Mouse (Mus musculus) midbrain, embryonic 15.5 days (tissue): ENCODE data around the gene Ddx46. TPM values are rescaled to one million over a fixed set of nuclear protein-coding genes. Genes with fewer than 3 reads are reported as not detected.

Experiments
- ATAC-seq: fragments of 200-750 bp; cut with Nextera tagmentation; replicated peaks from 2 replicates; pipeline ENCODE4 v1.8.0; 2017; ENCODE audit warnings: moderate TSS enrichment
- H3K27ac ChIP-seq: fragments of 300-500 bp; sonication (generic); 2 replicates; pipeline ENCODE4 v1.5.1; 2015; ENCODE audit warnings: mild to moderate bottlenecking, inconsistent platforms
- H3K27me3 ChIP-seq: fragments of 300-500 bp; sonication (generic); replicated peaks from 2 replicates; pipeline ENCODE4 v1.6.1; 2015; ENCODE audit warnings: inconsistent platforms
- H3K36me3 ChIP-seq: fragments of 300-500 bp; sonication (generic); replicated peaks from 2 replicates; pipeline ENCODE4 v1.6.1; 2015; ENCODE audit warnings: inconsistent platforms
- H3K4me1 ChIP-seq: fragments of 300-500 bp; sonication (generic); 2 replicates; pipeline ENCODE4 v1.6.1; 2015; ENCODE audit warnings: inconsistent platforms
- H3K4me2 ChIP-seq: fragments of 300-500 bp; sonication (generic); 2 replicates; pipeline ENCODE4 v1.6.1; 2015; ENCODE audit warnings: inconsistent platforms, mild to moderate bottlenecking, moderate library complexity
- H3K4me3 ChIP-seq: fragments of 300-500 bp; sonication (generic); 2 replicates; pipeline ENCODE4 v1.5.1; 2015; ENCODE audit warnings: mild to moderate bottlenecking, inconsistent platforms
- H3K9ac ChIP-seq: fragments of 300-500 bp; sonication (generic); 2 replicates; pipeline ENCODE4 v1.6.1; 2015; ENCODE audit warnings: mild to moderate bottlenecking, inconsistent platforms
- H3K9me3 ChIP-seq: fragments of 300-500 bp; sonication (generic); 2 replicates; pipeline ENCODE4 v1.6.1; 2016; ENCODE audit warnings: inconsistent platforms
- WGBS: fragments of 180-500 bp; shearing (Covaris S2); methylation state at CpG from one replicate; pipeline ENCODE4 v1.1.7; 2015; ENCODE audit warnings: mixed read lengths; 5-methylcytosine and 5-hydroxymethylcytosine counted together
- polyA plus RNA-seq: library from polyadenylated mRNA; unstranded; fragments of >200 nt; fragmentation: Nextera tagmentation; extraction: Ambion mirVana; gene quantifications from 2 replicates; pipeline ENCODE4 v1.2.1, GENCODE M21; 2015

Ddx46 gene
- polyA plus RNA-seq: 26.0 and 27.2 TPM in 2 replicates

- Histone ChIP-seq H3K4me3 (peak within 1 kb of the TSS; percentile 99), H3K27me3 (no peaks in the 10 kb centered on the region), H3K4me2 (peak within 1 kb of the TSS; percentile 78), H3K36me3 (peaks cover 22% of the 10 kb centered on the region), H3K9ac (peak within 1 kb of the TSS; percentile 95), H3K27ac (peak within 1 kb of the TSS; percentile 74), H3K4me1 (peaks cover 21% of the 10 kb centered on the region), H3K9me3 (no peaks in the 10 kb centered on the region)
- peak; percentile 91 for ATAC-seq
- WGBS: 5% methylated on average over 30 of the region's 30 CpGs
These were observed at the start of gene Ddx46 for GRCm38 (mm10) chr13:55634639-55635127. TSS of gene Ddx46 (plus strand) at chr13:55635027.

- Histone ChIP-seq H3K4me1 (peaks cover 16% of the 10 kb centered on the region), H3K27ac (no peak overlapping the region), H3K4me2 (peak overlapping the region; percentile 75; the same call in 1 of the 2 replicates), H3K36me3 (peaks cover 17% of the 10 kb centered on the region), H3K4me3 (no peak overlapping the region), H3K9ac (no peak overlapping the region), H3K27me3 (no peaks in the 10 kb centered on the region), H3K9me3 (no peaks in the 10 kb centered on the region)
- peak; percentile 18; the same call in 1 of the 2 replicates for ATAC-seq
- WGBS: 74% methylated on average over 4 of the region's 4 CpGs
These were observed 42.8 kb upstream of the Ddx46 start for GRCm38 (mm10) chr13:55591961-55592490.

DNA sequence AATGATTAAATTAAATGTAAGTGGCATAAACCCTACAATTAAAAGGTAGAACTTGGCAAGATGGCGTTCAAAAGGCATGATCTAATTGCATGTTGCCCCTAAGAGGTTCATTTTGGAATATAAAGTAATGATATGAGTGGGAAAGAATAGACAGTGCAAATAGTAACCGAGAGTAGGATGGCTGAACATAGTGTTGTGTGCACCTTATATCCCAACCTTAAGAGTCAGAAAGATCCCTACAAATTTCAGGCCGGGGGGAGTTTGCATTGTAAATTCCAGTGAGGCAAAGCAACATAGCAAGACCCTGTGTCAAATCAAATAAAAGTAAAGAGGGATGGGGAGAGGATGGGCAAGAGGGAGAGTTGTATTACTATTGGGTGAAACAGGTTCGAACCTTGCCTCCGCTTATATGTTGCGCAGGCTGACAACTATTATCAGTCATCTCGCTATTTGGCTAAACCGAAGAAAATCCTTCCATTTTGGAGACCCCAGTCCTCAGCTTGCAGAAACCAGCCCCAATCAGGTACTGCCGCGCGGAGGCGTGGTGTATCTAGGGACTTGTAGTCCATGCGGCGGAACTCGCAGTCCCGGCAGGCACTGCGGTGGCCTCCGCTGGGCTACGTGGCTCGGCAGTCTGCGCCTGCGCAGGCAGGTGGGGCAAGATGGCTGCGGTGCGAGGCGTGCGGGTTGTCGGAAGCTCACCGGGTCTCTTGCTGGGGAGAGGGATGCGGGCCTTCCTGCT is 42.1 kb upstream of the Ddx46 start:
- peak overlapping the region; percentile 69 for H3K4me3 ChIP-seq
- H3K27ac ChIP-seq: peak overlapping the region; percentile 85
- H3K4me1 ChIP-seq: peaks cover 16% of the 10 kb centered on the region
- H3K4me2 ChIP-seq: peak overlapping the region; percentile 75
- H3K36me3 ChIP-seq: peaks cover 21% of the 10 kb centered on the region
- no peaks in the 10 kb centered on the region for H3K27me3 ChIP-seq
- no peaks in the 10 kb centered on the region for H3K9me3 ChIP-seq
- ATAC-seq: peak; percentile 98
- H3K9ac ChIP-seq: peak overlapping the region; percentile 77
- WGBS: 3% methylated on average over 29 of the region's 29 CpGs

DNA sequence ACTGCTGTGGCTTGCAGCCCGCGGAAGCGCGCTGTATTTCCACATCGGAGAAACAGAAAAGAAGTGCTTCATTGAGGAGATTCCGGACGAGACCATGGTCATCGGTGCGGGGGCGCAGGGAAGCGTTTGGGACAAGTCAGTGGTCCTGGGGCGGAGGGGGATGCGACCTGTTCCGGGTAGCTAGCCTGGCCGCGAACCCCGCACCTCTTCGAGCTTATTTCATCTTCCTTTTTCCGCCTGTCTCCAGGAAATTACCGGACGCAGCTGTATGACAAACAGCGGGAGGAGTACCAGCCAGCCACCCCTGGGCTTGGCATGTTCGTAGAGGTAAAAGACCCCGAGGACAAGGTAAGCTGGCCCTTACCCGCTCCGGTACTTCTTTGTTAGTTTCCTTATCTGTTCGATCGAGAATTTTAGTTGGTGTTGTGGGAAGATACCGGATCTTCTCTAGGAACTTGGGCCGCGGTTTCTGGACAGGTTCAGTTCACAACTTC is 41.5 kb upstream of the Ddx46 start:
- H3K4me1 ChIP-seq: peaks cover 16% of the 10 kb centered on the region
- no peaks in the 10 kb centered on the region for H3K27me3 ChIP-seq
- peak overlapping the region; percentile 85 for H3K27ac ChIP-seq
- peaks cover 21% of the 10 kb centered on the region for H3K36me3 ChIP-seq
- peak; percentile 60 for ATAC-seq
- peak overlapping the region; percentile 75 for H3K4me2 ChIP-seq
- H3K9me3 ChIP-seq: no peaks in the 10 kb centered on the region
- WGBS: under 1% methylated on average over 31 of the region's 31 CpGs
- peak overlapping the region; percentile 69 for H3K4me3 ChIP-seq
- H3K9ac ChIP-seq: peak overlapping the region; percentile 77

GRCm38 (mm10) chr13:55595375-55595774 is 39.5 kb upstream of the Ddx46 start:
- Histone ChIP-seq H3K27me3 (no peaks in the 10 kb centered on the region), H3K4me1 (peaks cover 22% of the 10 kb centered on the region), H3K36me3 (peaks cover 21% of the 10 kb centered on the region), H3K9me3 (no peaks in the 10 kb centered on the region), H3K4me3 (no peak overlapping the region), H3K4me2 (no peak overlapping the region), H3K27ac (no peak overlapping the region), H3K9ac (no peak overlapping the region)
- ATAC-seq: no peak
- 89% methylated on average over 12 of the region's 12 CpGs for WGBS

DNA sequence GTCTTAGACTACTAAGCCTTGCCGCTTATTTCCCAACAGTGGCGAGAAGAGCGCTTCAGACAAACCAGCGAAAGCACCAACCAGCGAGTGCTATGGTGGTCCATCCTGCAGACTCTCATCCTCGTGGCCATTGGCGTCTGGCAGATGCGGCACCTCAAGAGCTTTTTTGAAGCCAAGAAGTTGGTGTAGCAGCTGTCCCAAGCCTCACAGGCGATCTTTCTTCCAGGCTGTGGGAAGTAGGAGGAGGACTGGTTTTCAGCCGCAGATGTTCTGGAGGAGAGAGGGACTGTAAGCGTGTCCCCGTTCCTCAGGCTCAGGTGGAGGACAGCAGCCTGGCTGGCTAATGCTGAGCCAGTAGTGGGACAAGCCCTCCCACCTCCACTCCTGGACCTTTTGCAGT is 38.0 kb upstream of the Ddx46 start:
- no peak overlapping the region for H3K27ac ChIP-seq
- no peak for ATAC-seq
- no peak overlapping the region for H3K4me2 ChIP-seq
- peaks cover 35% of the 10 kb centered on the region for H3K4me1 ChIP-seq
- H3K27me3 ChIP-seq: no peaks in the 10 kb centered on the region
- H3K9ac ChIP-seq: no peak overlapping the region
- H3K36me3 ChIP-seq: peaks cover 21% of the 10 kb centered on the region
- H3K4me3 ChIP-seq: no peak overlapping the region
- WGBS: 96% methylated on average over 12 of the region's 12 CpGs
- H3K9me3 ChIP-seq: no peaks in the 10 kb centered on the region

GRCm38 (mm10) chr13:55599566-55600540 is 35.0 kb upstream of the Ddx46 start, which contains the start of gene B4galt7:
TSS of gene B4galt7 (plus strand) at chr13:55599896.
- Histone ChIP-seq H3K27ac (peak within 1 kb of the TSS; percentile 81), H3K9me3 (no peaks in the 10 kb centered on the region), H3K4me2 (peak within 1 kb of the TSS; percentile 59), H3K4me1 (peaks cover 27% of the 10 kb centered on the region), H3K36me3 (peaks cover 21% of the 10 kb centered on the region), H3K27me3 (no peaks in the 10 kb centered on the region), H3K9ac (peak within 1 kb of the TSS; percentile 99), H3K4me3 (peak within 1 kb of the TSS; percentile 98)
- ATAC-seq: peak; percentile 90
- WGBS: 9% methylated on average over 51 of the region's 51 CpGs

DNA sequence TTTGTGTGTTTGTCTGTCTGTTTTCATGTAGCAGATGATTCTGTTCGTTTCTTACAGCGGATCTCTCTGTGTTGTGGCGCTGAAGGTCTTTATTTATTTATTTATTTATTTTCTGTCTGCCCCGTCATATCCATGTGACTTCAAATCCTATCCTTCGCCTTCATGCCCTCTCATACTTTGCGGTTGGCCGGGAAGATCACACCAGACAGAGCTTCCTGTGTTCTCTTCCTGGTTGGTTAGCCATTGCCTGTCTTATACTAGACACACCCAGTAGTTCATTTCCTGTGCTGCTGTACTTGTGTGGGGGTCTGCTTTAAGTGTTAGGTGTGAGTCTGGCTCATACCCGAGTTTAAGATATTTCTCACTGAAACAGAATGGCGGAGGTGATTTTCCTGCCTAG is 34.2 kb upstream of the Ddx46 start:
- Histone ChIP-seq H3K27ac (peak overlapping the region; percentile 81), H3K4me2 (peak overlapping the region; percentile 59), H3K4me1 (peaks cover 27% of the 10 kb centered on the region), H3K36me3 (peaks cover 16% of the 10 kb centered on the region), H3K9me3 (no peaks in the 10 kb centered on the region), H3K27me3 (no peaks in the 10 kb centered on the region), H3K4me3 (peak overlapping the region; percentile 98), H3K9ac (peak overlapping the region; percentile 99)
- 0 out of 2 replicates have a peak, but pooled peaks have one; percentile 5 for ATAC-seq
- WGBS: 23% methylated on average over 9 of the region's 9 CpGs

- Histone ChIP-seq H3K27ac (no peak overlapping the region), H3K4me2 (peak overlapping the region; percentile 59; the same call in 1 of the 2 replicates), H3K4me3 (no peak overlapping the region), H3K9ac (no peak overlapping the region), H3K4me1 (peaks cover 27% of the 10 kb centered on the region), H3K9me3 (no peaks in the 10 kb centered on the region), H3K36me3 (peaks cover 14% of the 10 kb centered on the region), H3K27me3 (no peaks in the 10 kb centered on the region)
- WGBS: 12% methylated on average over 3 of the region's 3 CpGs
- ATAC-seq: no peak
These were observed 33.2 kb upstream of the Ddx46 start for GRCm38 (mm10) chr13:55601611-55602010.

DNA sequence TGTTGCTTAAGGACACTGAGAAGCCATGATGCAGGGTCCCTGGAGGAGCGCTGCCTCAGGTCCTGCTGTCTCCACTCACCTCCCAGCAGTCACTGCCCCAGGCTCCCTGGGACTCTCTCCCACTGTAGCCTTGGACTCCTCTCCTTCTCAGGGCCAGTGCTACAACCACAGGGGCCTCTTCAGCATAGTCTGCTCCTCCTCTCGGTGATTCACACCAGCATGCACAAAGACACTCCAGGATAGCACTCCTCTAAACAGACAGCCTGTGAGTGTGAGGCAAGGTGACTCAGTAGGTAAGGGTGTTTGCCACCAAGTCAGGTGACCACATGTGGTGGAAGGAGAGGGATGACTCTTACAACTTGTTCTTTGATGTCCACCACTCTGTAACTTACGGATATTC is 30.2 kb upstream of the Ddx46 start:
- Histone ChIP-seq H3K4me1 (peaks cover 23% of the 10 kb centered on the region), H3K36me3 (peaks cover 24% of the 10 kb centered on the region; the same call in 1 of the 2 replicates), H3K4me2 (no peak overlapping the region)

GRCm38 (mm10) chr13:55606899-55607623 is 27.8 kb upstream of the Ddx46 start:
- WGBS: 90% methylated on average over 10 of the region's 10 CpGs
- Histone ChIP-seq H3K9me3 (no peaks in the 10 kb centered on the region), H3K36me3 (peaks cover 34% of the 10 kb centered on the region), H3K4me1 (0 out of 2 replicates have a peak, but pooled peaks cover 5% of the 10 kb centered on the region), H3K27me3 (no peaks in the 10 kb centered on the region), H3K4me2 (no peak overlapping the region), H3K4me3 (no peak overlapping the region), H3K27ac (no peak overlapping the region), H3K9ac (no peak overlapping the region)
- no peak for ATAC-seq

More for the DNA sequence above, 30.2 kb upstream of the Ddx46 start:
- 97% methylated on average over 3 of the region's 3 CpGs for WGBS
- ATAC-seq: no peak
- H3K9me3 ChIP-seq: no peaks in the 10 kb centered on the region
- no peak overlapping the region for H3K27ac ChIP-seq
- no peaks in the 10 kb centered on the region for H3K27me3 ChIP-seq
- H3K9ac ChIP-seq: no peak overlapping the region
- no peak overlapping the region for H3K4me3 ChIP-seq
